Mouse (Mus musculus) neural tube, embryonic 13.5 days (tissue): ENCODE data around the gene Ap5s1. TPM values are rescaled to one million over a fixed set of nuclear protein-coding genes. Genes with fewer than 3 reads are reported as not detected.

Experiments
- ATAC-seq: fragments of 200-750 bp; cut with Nextera tagmentation; 2 replicates; pipeline ENCODE4 v1.8.0; 2017; ENCODE audit warnings: low read depth, mild to moderate bottlenecking, moderate TSS enrichment, moderate library complexity
- H3K27ac ChIP-seq: fragments of 300-500 bp; sonication (generic); replicated peaks from 2 replicates; pipeline ENCODE4 v1.5.1; 2015; ENCODE audit warnings: moderate library complexity, mild to moderate bottlenecking, inconsistent platforms
- H3K27me3 ChIP-seq: fragments of 300-500 bp; sonication (generic); 2 replicates; pipeline ENCODE4 v1.6.1; 2015; ENCODE audit warnings: mild to moderate bottlenecking, inconsistent platforms
- H3K36me3 ChIP-seq: fragments of 300-500 bp; sonication (generic); 2 replicates; pipeline ENCODE4 v1.6.1; 2015; ENCODE audit warnings: mild to moderate bottlenecking, inconsistent platforms
- H3K4me1 ChIP-seq: fragments of 300-500 bp; sonication (generic); replicated peaks from 2 replicates; pipeline ENCODE4 v1.6.1; 2015; ENCODE audit warnings: inconsistent platforms
- H3K4me2 ChIP-seq: fragments of 300-500 bp; sonication (generic); 2 replicates; pipeline ENCODE4 v1.6.1; 2015; ENCODE audit warnings: inconsistent platforms, mild to moderate bottlenecking, moderate library complexity
- H3K4me3 ChIP-seq: fragments of 300-500 bp; sonication (generic); 2 replicates; pipeline ENCODE4 v1.5.1; 2015; ENCODE audit warnings: mild to moderate bottlenecking, inconsistent platforms
- H3K9ac ChIP-seq: fragments of 300-500 bp; sonication (generic); 2 replicates; pipeline ENCODE4 v1.6.1; 2015; ENCODE audit warnings: moderate library complexity, mild to moderate bottlenecking, inconsistent platforms
- H3K9me3 ChIP-seq: fragments of 300-500 bp; sonication (generic); 2 replicates; pipeline ENCODE4 v1.6.1; 2016; ENCODE audit warnings: inconsistent platforms
- WGBS: fragments of 180-500 bp; shearing (Covaris S2); methylation state at CpG from one replicate; pipeline ENCODE4 v1.1.7; 2015; 5-methylcytosine and 5-hydroxymethylcytosine counted together
- polyA plus RNA-seq: library from polyadenylated mRNA; unstranded; fragments of >200 nt; fragmentation: Nextera tagmentation; extraction: Ambion mirVana; gene quantifications from 2 replicates; pipeline ENCODE4 v1.2.1, GENCODE M21; 2015

The Ap5s1 gene
- polyA plus RNA-seq, 1 experiment from 2014 or later, result 39.7 TPM

DNA sequence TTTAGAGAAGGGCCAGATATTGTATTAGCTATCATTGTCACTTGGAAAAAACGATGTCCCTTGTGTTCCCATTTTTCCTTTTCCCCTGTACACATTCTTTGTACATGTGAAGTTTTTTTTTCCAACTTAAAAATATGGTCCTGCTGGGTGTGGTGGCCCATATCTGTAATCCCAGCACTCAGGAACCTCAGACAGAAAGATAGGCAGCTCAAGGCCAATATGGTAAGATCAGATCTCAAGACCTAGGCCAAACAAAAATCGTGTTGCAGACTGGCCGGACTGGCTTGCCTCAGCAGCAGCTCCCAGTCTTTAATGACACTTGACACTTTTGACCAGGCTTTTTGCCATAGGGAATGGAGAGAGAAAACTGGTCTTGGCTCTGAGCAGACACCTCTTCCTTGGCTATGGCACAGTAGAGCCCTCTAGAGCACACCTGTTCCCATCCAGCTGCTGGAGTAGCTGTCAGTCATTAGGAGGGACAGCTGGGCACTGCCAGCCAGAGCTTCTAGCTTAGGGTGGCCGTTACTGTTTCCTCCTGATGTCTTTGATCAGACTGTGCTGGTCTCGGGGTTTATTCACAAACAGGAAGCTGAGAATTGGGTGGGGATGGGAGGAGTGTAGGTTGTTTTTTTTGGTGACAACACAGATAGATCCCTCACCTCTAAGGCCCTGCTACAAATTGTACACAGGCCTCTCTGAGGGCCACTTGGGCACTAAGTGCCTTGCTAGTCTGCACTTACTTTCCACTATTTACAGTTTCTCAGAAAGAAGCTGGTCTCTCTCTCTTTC is 17.2 kb upstream of the Ap5s1 start:
- peak overlapping the region; percentile 45; the same call in 1 of the 2 replicates for H3K9ac ChIP-seq
- H3K27me3 ChIP-seq, result no peaks in the 10 kb centered on the region
- no peaks in the 10 kb centered on the region for H3K9me3 ChIP-seq
- peak overlapping the region; percentile 24 for H3K4me2 ChIP-seq
- WGBS, result 39% methylated on average over 5 of the region's 5 CpGs
- H3K4me1 ChIP-seq, result peaks cover 49% of the 10 kb centered on the region
- H3K27ac ChIP-seq, result peak overlapping the region; percentile 84
- H3K4me3 ChIP-seq, result no peak overlapping the region
- H3K36me3 ChIP-seq, result peaks cover 24% of the 10 kb centered on the region
- ATAC-seq, result no peak

DNA sequence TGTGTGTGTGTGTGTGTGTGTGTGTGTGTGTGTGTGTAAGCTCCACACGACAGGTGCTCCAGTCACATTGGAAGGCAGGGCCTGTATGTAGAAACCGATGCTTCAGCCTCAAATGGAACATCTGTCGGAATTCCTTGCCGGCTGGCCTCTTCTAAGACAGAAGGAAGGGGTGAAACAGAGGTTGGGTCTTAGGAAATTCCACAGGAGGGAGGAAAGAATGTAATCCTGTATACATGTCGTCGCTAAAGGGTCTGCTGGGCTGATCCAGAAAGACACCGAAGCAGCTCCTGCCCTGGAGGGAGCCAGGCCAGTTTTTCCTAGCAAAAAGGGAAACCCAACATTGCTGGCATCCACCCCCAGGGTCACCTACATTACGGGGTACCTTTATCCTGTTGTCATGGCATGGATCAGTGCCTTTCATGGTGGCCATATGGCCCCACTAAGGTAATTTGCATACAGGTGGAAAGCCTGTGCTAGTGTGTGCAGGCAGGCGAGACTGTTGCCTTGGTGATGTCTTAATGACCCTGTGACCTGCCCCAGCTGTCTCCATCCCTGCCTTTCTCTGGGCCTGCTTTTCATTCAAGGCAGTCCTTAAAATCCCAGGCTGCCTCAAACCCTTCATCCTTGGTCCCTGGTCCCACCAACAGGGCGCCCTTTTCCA is 16.4 kb upstream of the Ap5s1 start:
- WGBS, result 22% methylated on average over 10 of the region's 10 CpGs
- H3K4me1 ChIP-seq, result peaks cover 49% of the 10 kb centered on the region
- H3K4me2 ChIP-seq, result peak overlapping the region; percentile 24

DNA sequence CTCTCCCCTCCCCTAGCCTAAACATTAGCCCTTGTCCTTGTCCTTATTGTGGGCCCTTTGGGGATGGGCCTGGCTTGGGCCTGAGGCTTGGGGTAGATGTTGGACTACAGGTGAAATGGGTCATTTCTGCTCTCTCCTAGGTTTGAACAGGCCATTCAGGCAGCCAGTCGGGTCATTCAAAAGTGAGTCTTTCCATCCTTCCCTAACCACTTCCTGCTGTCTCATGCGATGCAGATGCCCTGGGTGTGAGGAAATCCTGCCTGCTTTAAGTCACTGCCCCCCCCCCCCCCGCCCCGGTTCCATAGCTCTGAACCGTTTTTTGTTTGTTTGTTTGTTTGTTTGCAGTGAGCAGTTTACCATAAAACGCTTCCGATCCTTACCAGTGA is 15.9 kb upstream of the Ap5s1 start:
- ATAC-seq, result no peak
- no peak overlapping the region for H3K4me3 ChIP-seq

More for the DNA sequence above, 16.4 kb upstream of the Ap5s1 start:
- H3K9me3 ChIP-seq, result no peaks in the 10 kb centered on the region
- H3K36me3 ChIP-seq, result peaks cover 32% of the 10 kb centered on the region
- H3K4me3 ChIP-seq, result no peak overlapping the region
- peak overlapping the region; percentile 84 for H3K27ac ChIP-seq
- no peaks in the 10 kb centered on the region for H3K27me3 ChIP-seq
- peak overlapping the region; percentile 45 for H3K9ac ChIP-seq
- ATAC-seq, result peak; percentile 51

DNA sequence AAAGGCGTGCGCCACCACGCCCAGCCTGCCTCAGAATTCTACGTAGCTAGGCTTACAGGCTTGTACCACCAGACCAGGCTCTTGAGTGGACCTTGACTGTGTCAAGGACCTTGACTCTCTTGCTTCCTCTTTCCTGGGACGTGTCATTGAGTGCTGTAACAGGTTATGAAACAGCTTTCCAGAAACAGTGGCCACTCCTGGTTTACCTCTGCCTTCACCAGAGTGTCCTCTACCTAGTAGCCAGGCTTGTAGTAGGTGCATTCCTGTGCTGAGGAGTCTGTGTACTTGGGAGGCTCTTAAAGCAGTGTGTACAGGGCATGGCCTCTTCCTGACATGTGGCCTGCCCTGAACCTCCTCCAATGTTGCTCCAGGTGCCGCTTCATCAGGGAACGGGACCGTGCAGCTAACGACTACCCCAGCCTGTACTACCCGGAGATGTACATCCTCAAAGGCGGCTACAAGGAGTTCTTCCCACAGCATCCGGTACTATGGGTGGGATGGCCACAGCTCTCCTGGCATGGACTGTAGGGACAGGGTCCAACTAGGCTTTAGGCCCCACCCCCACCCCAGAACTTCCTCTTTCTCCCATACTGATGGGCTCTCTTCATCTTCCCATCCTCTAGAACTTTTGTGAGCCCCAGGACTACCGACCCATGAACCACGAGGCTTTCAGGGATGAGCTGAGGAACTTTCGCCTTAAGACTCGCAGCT is 10.1 kb upstream of the Ap5s1 start:
- no peaks in the 10 kb centered on the region for H3K9me3 ChIP-seq

More for the DNA sequence above, 15.9 kb upstream of the Ap5s1 start:
- H3K27me3 ChIP-seq, result no peaks in the 10 kb centered on the region
- 68% methylated on average over 7 of the region's 7 CpGs for WGBS
- peaks cover 47% of the 10 kb centered on the region for H3K4me1 ChIP-seq
- no peak overlapping the region for H3K4me2 ChIP-seq
- H3K9ac ChIP-seq, result peak overlapping the region; percentile 45
- peaks cover 34% of the 10 kb centered on the region for H3K36me3 ChIP-seq
- no peaks in the 10 kb centered on the region for H3K9me3 ChIP-seq
- H3K27ac ChIP-seq, result peak overlapping the region; percentile 84

DNA sequence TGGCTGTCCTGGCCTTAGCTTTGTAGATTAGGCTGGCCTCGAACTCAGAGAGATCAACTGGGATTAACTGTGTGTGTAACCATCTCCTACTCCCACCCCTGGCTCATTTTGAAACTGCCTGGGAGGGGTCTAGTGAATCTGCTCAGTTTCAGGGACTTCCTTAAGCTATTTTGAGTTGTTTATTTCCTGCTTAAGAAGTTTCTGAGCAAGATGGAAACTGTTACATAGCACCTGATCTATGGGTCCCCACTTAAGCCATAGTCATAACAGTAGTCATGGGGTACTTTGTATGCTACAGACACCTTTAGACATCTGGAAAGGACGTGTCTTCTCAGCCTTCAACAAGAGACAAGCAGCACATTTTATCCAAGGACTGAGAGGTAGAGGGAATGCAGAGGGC is 6.2 kb upstream of the Ap5s1 start:
- no peaks in the 10 kb centered on the region for H3K27me3 ChIP-seq
- no peak overlapping the region for H3K9ac ChIP-seq
- no peak overlapping the region for H3K4me2 ChIP-seq
- ATAC-seq, result no peak
- no peak overlapping the region for H3K27ac ChIP-seq
- WGBS, result 90% methylated on average over 2 of the region's 2 CpGs
- H3K4me3 ChIP-seq, result no peak overlapping the region
- no peaks in the 10 kb centered on the region for H3K9me3 ChIP-seq
- peaks cover 21% of the 10 kb centered on the region; the same call in 1 of the 2 replicates for H3K36me3 ChIP-seq
- H3K4me1 ChIP-seq, result 0 out of 2 replicates have a peak, but pooled peaks cover 7% of the 10 kb centered on the region

More for the DNA sequence above, 10.1 kb upstream of the Ap5s1 start:
- Histone ChIP-seq H3K27me3 (no peaks in the 10 kb centered on the region), H3K4me1 (peaks cover 2% of the 10 kb centered on the region), H3K4me2 (no peak overlapping the region), H3K36me3 (peaks cover 55% of the 10 kb centered on the region), H3K9ac (no peak overlapping the region), H3K27ac (no peak overlapping the region), H3K4me3 (no peak overlapping the region)
- whole genome bisulfite sequencing, result 92% methylated on average over 16 of the region's 16 CpGs
- ATAC-seq, result no peak

DNA sequence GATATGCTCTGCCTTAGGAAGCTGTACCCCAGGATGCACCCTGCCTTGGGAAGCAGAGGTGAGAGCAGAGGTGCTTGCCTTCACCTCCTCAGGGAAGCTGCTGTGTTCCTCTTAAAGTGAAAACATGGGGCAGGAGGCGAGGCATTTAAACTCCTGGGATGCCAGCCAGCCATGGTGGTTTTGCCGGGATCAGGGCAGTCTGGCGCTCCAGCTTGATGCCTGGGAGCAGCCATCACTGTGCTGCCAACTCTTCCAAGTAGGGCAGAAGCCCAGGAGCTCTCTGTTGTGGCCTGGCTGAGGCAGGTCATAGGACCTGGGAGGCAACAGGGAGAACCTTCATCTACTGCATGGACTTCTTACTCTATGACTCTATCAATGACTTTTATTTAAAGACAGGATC is 5.6 kb upstream of the Ap5s1 start:
- peaks cover 21% of the 10 kb centered on the region; the same call in 1 of the 2 replicates for H3K36me3 ChIP-seq
- no peak for ATAC-seq
- H3K4me2 ChIP-seq, result no peak overlapping the region
- WGBS, result 89% methylated on average over 3 of the region's 3 CpGs
- H3K4me1 ChIP-seq, result 0 out of 2 replicates have a peak, but pooled peaks cover 7% of the 10 kb centered on the region
- H3K4me3 ChIP-seq, result no peak overlapping the region
- no peaks in the 10 kb centered on the region for H3K27me3 ChIP-seq
- H3K9me3 ChIP-seq, result no peaks in the 10 kb centered on the region
- no peak overlapping the region for H3K27ac ChIP-seq
- H3K9ac ChIP-seq, result no peak overlapping the region

DNA sequence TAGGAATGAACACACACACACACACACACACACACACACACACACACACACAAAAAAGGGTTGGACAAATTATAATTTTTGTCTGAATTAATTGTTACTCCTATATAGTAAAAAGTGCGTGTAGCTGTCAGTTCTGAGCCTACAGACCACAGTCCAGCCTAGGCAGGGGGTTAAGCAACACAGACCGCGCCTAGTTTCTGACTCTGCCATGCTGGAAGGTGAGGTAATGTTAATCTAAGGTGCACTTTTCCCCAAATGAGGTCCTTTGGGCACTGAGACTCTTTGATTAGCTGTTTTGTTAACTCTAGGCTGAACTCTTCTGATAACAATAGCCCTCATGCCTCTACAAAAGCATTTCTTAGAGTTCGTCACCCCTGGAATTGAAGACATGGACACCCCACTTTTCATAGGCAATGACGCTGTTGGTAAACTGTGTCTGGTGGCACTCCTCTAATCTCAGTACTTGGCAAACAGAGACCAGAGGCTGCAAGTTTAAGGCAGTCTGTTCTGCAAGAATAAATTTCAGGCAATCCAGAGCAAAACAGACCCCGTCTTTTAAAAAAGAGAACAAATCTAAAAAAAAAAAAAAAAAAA is 3.0 kb upstream of the Ap5s1 start:
- Histone ChIP-seq H3K27ac (no peak overlapping the region), H3K4me3 (no peak overlapping the region), H3K36me3 (peaks cover 4% of the 10 kb centered on the region; the same call in 1 of the 2 replicates), H3K9ac (no peak overlapping the region), H3K4me1 (0 out of 2 replicates have a peak, but pooled peaks cover 7% of the 10 kb centered on the region), H3K4me2 (no peak overlapping the region), H3K27me3 (no peaks in the 10 kb centered on the region), H3K9me3 (no peaks in the 10 kb centered on the region)
- ATAC-seq, result no peak
- WGBS, result 91% methylated on average over 6 of the region's 6 CpGs

DNA sequence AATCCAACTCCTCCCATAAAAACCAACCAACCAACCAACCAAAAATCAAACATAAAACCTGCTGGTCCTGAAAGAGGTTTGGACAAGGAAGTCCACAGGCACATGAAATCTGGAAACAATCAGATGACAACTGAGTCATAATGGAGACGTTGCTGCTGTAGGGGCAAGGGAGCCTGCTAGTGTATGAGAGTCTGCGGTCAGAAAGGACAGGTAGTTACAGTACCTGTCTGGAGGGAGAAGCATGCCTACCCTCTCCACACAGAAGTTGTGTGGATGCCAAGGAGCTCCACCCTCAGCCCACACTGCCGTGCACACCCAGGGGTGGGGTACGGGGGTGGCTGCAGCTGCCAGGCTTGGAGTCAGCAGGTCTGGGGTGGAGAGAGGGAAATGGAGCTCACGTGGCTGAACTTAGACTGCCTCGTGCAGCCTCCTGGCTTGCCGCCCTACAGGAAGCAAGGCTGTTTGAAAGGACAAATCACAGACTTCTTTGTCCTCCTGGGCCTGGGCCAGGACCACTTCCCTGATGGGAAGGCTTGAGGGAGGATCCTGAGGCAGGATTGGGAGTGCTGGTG is 2.4 kb upstream of the Ap5s1 start:
- no peak overlapping the region for H3K27ac ChIP-seq
- peak; percentile 49 for ATAC-seq
- 56% methylated on average over 7 of the region's 7 CpGs for WGBS

DNA sequence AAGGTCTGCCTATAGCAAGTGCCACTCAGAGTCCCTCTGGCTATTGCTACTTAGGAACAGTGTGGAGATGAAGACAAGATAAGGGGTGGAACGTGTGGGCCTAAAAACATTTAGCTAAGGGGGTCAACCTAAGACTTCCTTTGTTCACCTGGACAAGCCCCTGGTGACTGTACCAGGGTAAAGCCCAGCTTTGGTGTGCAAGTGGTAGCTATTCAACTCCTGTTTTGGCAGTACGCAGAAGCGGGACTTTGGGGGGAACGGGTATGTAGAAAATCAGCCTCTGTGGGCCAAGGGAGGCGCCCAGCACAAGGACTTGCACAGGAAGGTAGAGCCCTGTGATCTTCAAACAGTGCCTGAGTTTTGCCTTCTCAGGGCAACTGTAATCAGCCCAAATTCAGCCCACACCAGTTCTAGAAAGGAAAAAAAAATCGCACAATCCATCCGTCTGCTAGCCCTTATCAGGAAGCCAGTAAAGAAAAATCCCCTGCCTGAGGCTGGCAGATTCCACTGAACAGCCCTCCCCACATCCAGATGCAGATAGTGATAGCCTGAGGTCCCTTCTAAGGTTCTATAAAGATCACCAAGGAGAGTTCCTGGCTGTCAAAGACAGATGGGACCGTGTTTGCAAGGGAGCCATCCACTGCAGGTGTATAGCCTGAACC is 1.2 kb upstream of the Ap5s1 start:
- no peak for ATAC-seq
- Histone ChIP-seq H3K9ac (no peak overlapping the region), H3K27ac (no peak overlapping the region), H3K4me1 (peaks cover 16% of the 10 kb centered on the region), H3K36me3 (no peaks in the 10 kb centered on the region), H3K27me3 (no peaks in the 10 kb centered on the region), H3K9me3 (no peaks in the 10 kb centered on the region), H3K4me3 (no peak overlapping the region), H3K4me2 (no peak overlapping the region)
- WGBS, result 85% methylated on average over 8 of the region's 8 CpGs

More for the DNA sequence above, 2.4 kb upstream of the Ap5s1 start:
- Histone ChIP-seq H3K9ac (no peak overlapping the region), H3K4me2 (no peak overlapping the region), H3K4me3 (no peak overlapping the region), H3K36me3 (peaks cover 4% of the 10 kb centered on the region; the same call in 1 of the 2 replicates), H3K9me3 (no peaks in the 10 kb centered on the region), H3K27me3 (no peaks in the 10 kb centered on the region), H3K4me1 (peaks cover 12% of the 10 kb centered on the region)

DNA sequence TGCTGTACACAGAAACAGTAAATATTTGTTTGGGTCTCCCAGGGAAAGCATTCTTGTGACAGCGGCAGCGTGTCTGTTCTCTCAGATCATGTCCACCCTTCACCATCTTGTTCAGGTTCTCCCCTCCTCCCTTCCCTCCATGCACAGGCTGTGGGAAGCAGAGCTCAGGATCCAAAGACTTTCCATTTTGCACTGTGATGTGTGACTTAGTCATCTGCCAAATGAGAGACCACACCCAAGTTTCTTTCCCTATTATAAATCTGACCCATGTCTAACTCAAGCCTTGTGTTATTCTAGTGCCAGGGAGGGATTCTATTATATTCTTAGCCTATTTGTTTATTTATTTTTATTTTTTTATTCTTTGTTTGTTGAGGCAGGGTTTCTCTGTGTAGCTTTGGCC is 1.5 kb downstream of the Ap5s1 start:
- no peak overlapping the region for H3K4me3 ChIP-seq
- WGBS, result 92% methylated on average over 2 of the region's 2 CpGs
- no peak overlapping the region for H3K27ac ChIP-seq
- H3K36me3 ChIP-seq, result peaks cover 12% of the 10 kb centered on the region
- H3K4me1 ChIP-seq, result peaks cover 28% of the 10 kb centered on the region
- H3K9me3 ChIP-seq, result no peaks in the 10 kb centered on the region
- no peak overlapping the region for H3K4me2 ChIP-seq
- ATAC-seq, result no peak
- H3K27me3 ChIP-seq, result no peaks in the 10 kb centered on the region
- H3K9ac ChIP-seq, result no peak overlapping the region
